Mouse (Mus musculus) heart, adult 18-20 months (tissue): ENCODE measurements at regions not wholly inside any gene's neighbourhood (a gene's known extent, or its start where the extent isn't known, plus 50 kb on each side); places are given as distances from the start of the nearest gene placed in this dataset.
"Not testable (repeated sequence)": the region's sequence is repeated elsewhere in the genome, so short reads cannot be mapped to it uniquely, and the experiment has no call there.

Experiments
- DNase-seq, 2 experiments: peaks; one replicate each; pipeline ENCODE4 v3.0.0; 2021 to 2022; ENCODE audit warnings: mixed read lengths in 1 of 2

DNA sequence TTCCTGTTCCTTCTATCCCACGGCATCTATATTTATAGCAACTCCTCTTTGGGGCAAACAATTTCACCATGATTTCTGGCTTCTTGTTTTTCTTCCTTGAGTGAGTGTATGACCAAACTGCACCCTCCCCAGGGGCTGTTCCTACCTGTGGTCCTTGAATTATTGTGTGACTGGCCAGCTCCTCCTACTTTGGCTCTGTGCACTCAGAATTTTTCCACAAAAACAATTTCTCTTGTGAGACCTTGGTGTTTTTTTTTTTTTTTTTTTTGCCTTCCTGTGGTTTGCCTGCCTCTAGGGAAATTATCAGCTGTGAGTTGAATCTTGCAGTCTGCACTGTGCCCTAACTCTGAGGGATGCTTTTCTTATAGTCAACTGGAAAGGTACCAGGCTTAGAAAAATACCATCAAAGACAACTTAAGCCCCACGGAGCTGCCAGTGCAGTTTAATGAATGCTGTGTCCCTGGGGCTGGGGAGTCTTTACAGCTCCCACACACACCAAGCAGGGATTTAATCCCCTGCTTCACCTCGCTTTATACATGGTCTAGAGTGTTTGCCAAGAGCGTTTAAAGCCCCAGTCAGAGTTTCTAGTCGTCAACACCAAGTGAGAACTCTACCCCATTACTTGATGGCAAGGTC, 216.2 kb upstream of the Sesn3 start:
- no peak for DNase-seq

- peak; percentile 34 to 41 for DNase-seq
These were observed 215.6 kb upstream of the Sesn3 start for GRCm38 (mm10) chr9:14059228-14059779.

GRCm38 (mm10) chr9:14060257-14060656, 214.6 kb upstream of the Sesn3 start:
- DNase-seq = no peak

DNA sequence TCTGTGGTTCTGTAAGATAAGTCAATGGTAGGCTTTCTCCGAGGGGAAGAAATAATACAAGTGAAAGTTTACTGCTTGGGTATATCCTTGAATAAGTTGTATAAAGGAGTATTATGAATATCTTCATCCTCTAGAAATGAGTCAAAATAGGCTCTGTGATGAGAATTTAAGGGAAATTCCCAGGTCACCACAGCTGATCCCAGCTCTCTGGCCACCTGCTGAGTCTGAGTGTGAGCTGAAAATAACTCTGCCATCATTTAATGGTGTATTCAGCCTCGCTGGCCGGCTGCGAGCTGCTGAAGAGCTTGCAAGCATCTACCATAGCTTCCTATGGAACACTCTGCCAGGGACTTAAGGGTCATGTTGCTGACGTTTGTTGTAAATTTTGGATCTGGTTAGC, 213.5 kb upstream of the Sesn3 start:
- no peak for DNase-seq

DNA sequence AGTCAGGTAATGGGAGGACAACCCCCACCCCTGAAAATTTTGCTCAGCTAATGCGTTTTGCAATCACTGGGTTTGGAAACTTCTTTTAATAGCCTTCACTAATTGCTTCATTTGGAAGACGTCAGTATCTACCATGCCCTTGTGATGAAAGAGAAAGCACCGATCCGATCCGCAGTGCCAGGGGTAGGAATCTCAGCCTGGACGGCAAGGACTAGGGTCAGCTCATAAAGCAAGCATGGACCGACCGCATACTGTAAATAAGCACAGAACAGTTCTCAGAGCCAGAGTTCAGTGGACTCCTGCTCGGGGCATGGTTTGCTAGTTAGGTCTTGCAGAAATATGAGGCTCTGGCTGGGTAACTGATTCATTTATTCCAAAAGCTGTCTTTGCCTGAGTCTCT, 213.0 kb upstream of the Sesn3 start:
- DNase-seq = no peak

GRCm38 (mm10) chr9:14062706-14063105, 212.2 kb upstream of the Sesn3 start:
- DNase-seq = no peak

DNA sequence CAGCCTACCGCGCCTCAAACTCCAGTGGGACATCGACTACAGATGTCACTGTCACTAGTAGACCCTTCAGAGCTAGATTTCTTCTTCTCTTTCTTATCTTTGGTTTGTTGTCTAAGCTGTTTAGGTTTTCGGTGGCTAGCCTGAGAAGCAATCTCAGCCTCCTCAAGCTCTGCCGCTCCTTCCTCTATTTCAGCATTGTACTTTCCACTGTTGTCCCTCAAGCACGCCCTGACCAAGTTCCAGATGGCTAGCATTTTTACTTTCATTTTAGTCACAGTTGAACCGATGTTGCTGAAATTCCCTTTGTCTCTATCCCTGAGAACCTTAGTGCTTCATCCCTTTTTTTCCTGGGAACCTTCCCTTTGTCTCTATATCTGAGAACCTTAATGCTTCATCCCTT, 208.1 kb upstream of the Sesn3 start:
- DNase-seq = not testable (repeated sequence)

DNA sequence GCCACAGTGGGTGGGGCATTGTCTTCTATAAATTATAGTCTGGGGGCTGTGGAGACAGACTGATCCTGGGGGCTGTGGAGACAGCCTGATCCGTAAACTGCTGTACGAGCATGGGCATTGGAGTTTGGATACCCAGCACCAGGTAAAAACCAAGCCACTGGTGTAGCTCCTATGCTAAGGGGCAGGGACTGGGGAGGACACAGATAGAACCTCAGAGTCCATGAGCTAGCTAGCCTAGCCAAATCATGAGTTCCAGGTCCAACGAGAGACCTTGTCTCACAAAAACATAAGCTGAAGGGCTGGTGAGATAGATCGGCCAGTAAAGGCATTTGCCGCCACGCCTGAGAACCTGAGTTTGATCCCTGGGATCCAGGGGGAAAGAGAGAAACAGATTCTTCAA, 205.8 kb upstream of the Sesn3 start:
- DNase-seq = no peak

DNA sequence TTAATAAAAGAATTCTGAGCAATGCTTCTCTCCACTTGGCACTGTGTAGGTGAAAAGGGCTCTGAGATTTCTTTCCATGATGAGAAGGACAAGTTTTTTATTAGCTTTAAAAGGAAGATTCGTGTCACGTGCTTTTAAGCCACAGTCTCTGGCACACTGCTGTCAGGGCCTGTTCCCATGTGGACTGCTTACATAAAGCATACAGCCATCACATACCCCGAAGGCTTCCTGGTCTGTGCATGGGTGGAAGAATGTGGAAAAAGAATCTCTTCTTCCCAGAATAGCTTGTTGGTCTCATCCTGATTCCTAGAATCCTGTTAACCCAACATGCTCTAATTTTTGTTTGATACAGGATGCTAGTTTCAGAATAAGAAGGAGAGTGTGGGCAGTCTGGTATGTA, 205.1 kb upstream of the Sesn3 start:
- DNase-seq = no peak

- no peak for DNase-seq
These were observed 203.1 kb upstream of the Sesn3 start for GRCm38 (mm10) chr9:14071728-14072127.

DNA sequence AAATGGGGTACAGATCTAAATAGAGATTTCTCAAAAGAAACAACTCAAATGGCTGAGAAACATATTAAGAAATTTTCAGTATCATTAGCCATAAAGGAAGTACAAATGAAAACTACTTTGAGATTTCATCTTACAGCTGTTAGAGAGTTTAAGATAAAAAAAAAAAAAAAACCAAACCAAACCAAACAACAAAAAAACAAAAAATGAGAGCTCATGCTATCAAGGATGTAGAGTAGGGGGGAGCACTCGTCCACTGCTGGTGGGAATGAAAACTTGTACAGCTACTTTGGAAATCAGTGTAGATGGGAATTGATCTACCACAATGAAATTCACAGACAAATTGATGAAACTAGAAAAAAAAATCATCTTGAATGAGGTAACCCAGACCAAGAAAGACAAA, 201.9 kb upstream of the Sesn3 start:
- no peak for DNase-seq

- DNase-seq = peak; percentile 33 to 34
These were observed 200.6 kb upstream of the Sesn3 start for GRCm38 (mm10) chr9:14074273-14074672.

DNA sequence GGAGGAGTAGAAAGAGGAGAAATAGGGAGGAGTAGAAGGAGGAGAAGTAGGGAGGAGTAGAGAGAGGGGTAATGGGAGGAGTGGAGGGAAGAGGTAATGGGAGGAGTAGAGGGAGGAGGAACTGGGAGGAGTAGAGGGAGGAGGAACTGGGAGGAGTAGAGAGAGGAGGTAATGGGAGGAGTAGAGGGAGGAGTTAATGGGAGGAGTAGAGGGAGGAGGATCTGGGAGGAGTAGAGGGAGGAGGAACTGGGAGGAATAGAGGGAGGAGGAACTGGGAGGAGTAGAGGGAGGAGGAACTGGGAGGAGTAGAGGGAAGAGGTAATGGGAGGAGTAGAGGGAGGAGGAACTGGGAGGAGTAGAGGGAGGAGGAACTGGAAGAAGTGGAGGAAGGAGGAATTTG, 200.0 kb upstream of the Sesn3 start:
- DNase-seq = not testable (repeated sequence)

GRCm38 (mm10) chr9:14075452-14075851, 199.4 kb upstream of the Sesn3 start:
- peak; percentile 76 to 79 for DNase-seq

DNA sequence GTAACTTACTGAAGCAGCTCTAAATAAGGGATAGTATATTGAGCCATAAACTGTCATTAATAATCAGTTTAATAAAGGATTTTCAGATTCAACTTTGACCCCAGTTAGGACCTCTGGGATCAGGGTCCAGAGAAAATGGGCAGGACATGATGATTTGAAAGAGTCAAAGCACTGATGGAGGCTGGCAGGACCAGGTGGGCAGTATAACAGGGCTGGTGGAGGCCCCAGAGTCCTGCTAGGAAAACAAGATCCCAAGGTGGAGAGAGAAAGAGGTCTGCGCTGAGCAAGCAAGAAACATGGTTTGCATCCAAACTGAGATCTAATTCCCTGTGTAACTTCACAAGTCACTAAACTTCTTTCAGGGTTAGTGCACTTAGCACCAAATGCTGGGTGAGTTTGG, 199.0 kb upstream of the Sesn3 start:
- DNase-seq = no peak

GRCm38 (mm10) chr9:14076728-14077127, 198.1 kb upstream of the Sesn3 start:
- no peak for DNase-seq

- DNase-seq = no peak
These were observed 193.7 kb upstream of the Sesn3 start for GRCm38 (mm10) chr9:14081138-14081537.

DNA sequence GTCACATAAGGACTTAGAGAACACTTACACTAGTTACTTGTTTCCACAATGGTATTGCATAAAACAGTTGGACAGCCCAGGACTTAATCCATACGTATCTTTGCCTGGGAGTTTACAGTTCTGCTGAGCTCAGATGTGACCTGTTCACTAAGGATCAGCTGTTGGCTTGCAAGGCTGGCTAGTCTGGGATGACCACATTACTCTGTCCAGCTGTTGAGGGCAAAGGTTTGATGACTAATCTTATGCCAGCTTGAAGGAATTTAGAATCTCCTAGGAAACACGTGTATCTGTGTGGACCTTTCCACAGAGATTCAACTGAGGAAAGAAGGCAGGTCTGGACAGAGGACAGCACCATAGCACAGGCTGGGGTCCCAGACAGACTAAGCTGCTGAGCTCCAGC, 188.7 kb upstream of the Sesn3 start:
- no peak for DNase-seq

- DNase-seq = no peak
These were observed 188.3 kb upstream of the Sesn3 start for GRCm38 (mm10) chr9:14086611-14087010.

- no peak for DNase-seq
These were observed 187.0 kb upstream of the Sesn3 start for GRCm38 (mm10) chr9:14087874-14088273.

DNA sequence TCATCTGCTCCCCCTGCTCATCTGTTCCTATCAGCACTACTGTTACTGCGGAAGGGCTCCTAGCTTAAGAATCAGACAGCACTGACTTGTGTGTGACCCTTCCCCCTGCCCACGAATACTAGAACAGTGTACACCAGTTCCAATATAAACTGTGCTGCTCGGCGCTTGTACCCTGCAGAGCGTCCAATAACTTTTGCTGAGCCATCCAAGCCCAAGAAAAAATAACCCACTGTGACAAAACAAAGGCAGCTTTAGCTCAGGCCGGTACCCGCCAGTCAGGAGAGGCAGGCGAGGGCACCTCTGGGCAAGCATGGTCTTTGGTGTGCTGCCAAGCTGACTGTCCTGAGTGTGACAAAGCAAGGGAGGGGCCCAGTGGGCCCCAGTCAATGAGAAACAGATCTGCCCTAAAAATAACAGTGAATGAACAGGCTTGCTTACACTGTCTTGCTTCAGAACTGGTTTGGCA, 185.0 kb upstream of the Sesn3 start:
- DNase-seq = peak; percentile 79 to 84

- DNase-seq = no peak
These were observed 184.4 kb upstream of the Sesn3 start for GRCm38 (mm10) chr9:14090454-14090853.

GRCm38 (mm10) chr9:14091099-14091930, 183.6 kb upstream of the Sesn3 start:
- DNase-seq = no peak
